Mouse (Mus musculus) left cerebral cortex, postnatal 25 days (tissue): Measurements from ENCODE around the gene Gm13277. TPM values are rescaled to one million over a fixed set of nuclear protein-coding genes. Genes with fewer than 3 reads are reported as not detected.

Experiments
- total RNA-seq, 2 experiments: library from RNA; stranded (reverse); gene quantifications; 2 replicates each; pipeline ENCODE4 v1.2.3; 2021

The Gm13277 gene
- total RNA-seq, 2 experiments from 2014 or later = not detected

Other genes starting within 250 kb of the Gm13277 start
- gene Ifna15, start 230.4 kb upstream of the Gm13277 start, total RNA-seq = not detected
- not detected for gene Ifna14, start 216.8 kb upstream of the Gm13277 start, total RNA-seq
- gene Ifna9, start 196.2 kb upstream of the Gm13277 start, total RNA-seq = not detected
- not detected for gene Ifna12, start 185.3 kb upstream of the Gm13277 start, total RNA-seq
- not detected for gene C87499, start 154.2 kb upstream of the Gm13277 start, total RNA-seq
- not detected for gene Ifna13, start 144.2 kb upstream of the Gm13277 start, total RNA-seq
- gene Ifna16, start 111.7 kb upstream of the Gm13277 start, total RNA-seq = not detected
- not detected for gene Ifna2, start 104.7 kb upstream of the Gm13277 start, total RNA-seq
- gene Ifnab, start 97.3 kb upstream of the Gm13277 start, total RNA-seq = not detected
- gene Gm26566, start 66.8 kb upstream of the Gm13277 start, total RNA-seq = 1 to 10 TPM; 1.2 to 1.4 TPM
- 100 to 1,000 TPM; 104 to 108 TPM for gene Klhl9, start 66.2 kb upstream of the Gm13277 start, total RNA-seq
- gene Gm13271, start 33.8 kb upstream of the Gm13277 start, total RNA-seq = not detected
- not detected for gene Gm13283, start 28.5 kb upstream of the Gm13277 start, total RNA-seq
- gene Gm13290, start 14.8 kb upstream of the Gm13277 start, total RNA-seq = not detected
- not detected for gene Gm13289, start 11.7 kb upstream of the Gm13277 start, total RNA-seq
- gene Gm13272, start 8.8 kb upstream of the Gm13277 start, total RNA-seq = not detected
- gene Ifnz, start 6.5 kb upstream of the Gm13277 start, total RNA-seq = not detected
- gene Gm13276, start 2.9 kb upstream of the Gm13277 start, total RNA-seq = not detected
- not detected for gene Gm13278, start 2.9 kb downstream of the Gm13277 start, total RNA-seq
- gene Gm13275, start 5.9 kb downstream of the Gm13277 start, total RNA-seq = not detected
- gene Gm13279, start 8.8 kb downstream of the Gm13277 start, total RNA-seq = not detected
- gene Gm13285, start 11.0 kb downstream of the Gm13277 start, total RNA-seq = not detected
- gene Gm13287, start 14.6 kb downstream of the Gm13277 start, total RNA-seq = not detected
- gene Gm13288, start 16.9 kb downstream of the Gm13277 start, total RNA-seq = not detected
- gene Ifna7, start 27.6 kb downstream of the Gm13277 start, total RNA-seq = not detected
- gene Ifna11, start 31.3 kb downstream of the Gm13277 start, total RNA-seq = not detected
- not detected for gene Ifna6, start 38.8 kb downstream of the Gm13277 start, total RNA-seq
- gene Ifna5, start 46.9 kb downstream of the Gm13277 start, total RNA-seq = not detected
- gene Ifna4, start 53.2 kb downstream of the Gm13277 start, total RNA-seq = not detected
- not detected for gene Ifna1, start 61.5 kb downstream of the Gm13277 start, total RNA-seq
- not detected for gene Ifne, start 91.6 kb downstream of the Gm13277 start, total RNA-seq